In the genomic region with DNA sequence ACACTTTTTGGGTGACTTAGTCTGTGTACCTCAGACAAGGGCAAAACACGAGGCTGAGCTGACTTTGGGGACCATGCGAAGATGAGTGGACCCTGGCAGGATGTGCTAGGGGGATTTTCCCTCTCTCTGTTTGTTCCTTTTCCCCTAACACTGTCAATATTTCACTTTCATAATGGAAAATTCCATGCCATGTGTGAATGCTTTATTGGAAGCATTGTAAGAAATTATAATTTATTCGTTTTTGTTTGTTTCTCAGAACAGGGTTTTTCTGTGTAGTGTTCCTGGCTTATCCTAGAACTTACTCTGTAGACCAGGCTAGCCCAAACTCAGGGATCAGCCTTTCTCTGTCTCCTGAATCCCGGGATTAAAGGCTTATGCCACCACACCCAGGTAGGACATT, we compare ENCODE assay signal across 28 mouse cellular contexts. TPM values are rescaled to one million over a fixed set of nuclear protein-coding genes. Genes with fewer than 3 reads are reported as not detected.
"Had no signal": no experiment of that assay in that cellular context is flagged by ENCODE, and none has a peak within 500 bp of the region (broad histone marks: within the 10 kb centered on the region; RNA-seq: fewer than 3 reads in every experiment).

No protein-coding gene starts in this region.

- H3K4me3 ChIP-seq: embryonic facial prominence, embryonic 10.5 days; embryonic facial prominence, embryonic 12.5 days; embryonic facial prominence, embryonic 13.5 days; embryonic facial prominence, embryonic 15.5 days; erythroblast, embryonic 14.5 days; forebrain, embryonic 10.5 days; forebrain, embryonic 12.5 days; forebrain, embryonic 13.5 days; forebrain, embryonic 15.5 days; gastrocnemius, adult 2 months; heart, adult 2 months had no signal

- DNase-seq: cerebellum, adult 8-10 months; cerebellum, adult 9-10 months; cerebellum, adult 9-11 months; cerebellum, postnatal 10 days; cerebellum, postnatal 14 days; cerebellum, postnatal 25 days; cerebellum, postnatal 36 days; embryo, embryonic 11 days; forebrain, postnatal 0 days; gastrocnemius, postnatal 10 days; gastrocnemius, postnatal 14 days; gastrocnemius, postnatal 25 days; gastrocnemius, postnatal 36 days; heart, adult 11 months; heart, adult 18-20 months; heart, adult 2 months had no signal

- H3K9me3 ChIP-seq: embryonic facial prominence, embryonic 10.5 days; embryonic facial prominence, embryonic 12.5 days; embryonic facial prominence, embryonic 13.5 days; embryonic facial prominence, embryonic 15.5 days; forebrain, embryonic 10.5 days; forebrain, embryonic 12.5 days; forebrain, embryonic 13.5 days; forebrain, embryonic 15.5 days had no signal

- H3K27ac ChIP-seq: embryonic facial prominence, embryonic 10.5 days; embryonic facial prominence, embryonic 12.5 days; embryonic facial prominence, embryonic 13.5 days; embryonic facial prominence, embryonic 15.5 days; forebrain, embryonic 10.5 days; forebrain, embryonic 12.5 days; forebrain, embryonic 13.5 days; forebrain, embryonic 15.5 days; gastrocnemius, adult 2 months; heart, adult 2 months had no signal

- H3K4me2 ChIP-seq: embryonic facial prominence, embryonic 12.5 days; embryonic facial prominence, embryonic 13.5 days; embryonic facial prominence, embryonic 15.5 days; forebrain, embryonic 12.5 days; forebrain, embryonic 13.5 days; forebrain, embryonic 15.5 days had no signal

- H3K36me3 ChIP-seq: embryonic facial prominence, embryonic 10.5 days; embryonic facial prominence, embryonic 12.5 days; embryonic facial prominence, embryonic 13.5 days; embryonic facial prominence, embryonic 15.5 days; forebrain, embryonic 10.5 days; forebrain, embryonic 12.5 days; forebrain, embryonic 15.5 days had no signal

- H3K9ac ChIP-seq: embryonic facial prominence, embryonic 12.5 days; embryonic facial prominence, embryonic 13.5 days; embryonic facial prominence, embryonic 15.5 days; forebrain, embryonic 12.5 days; forebrain, embryonic 13.5 days; forebrain, embryonic 15.5 days; forebrain, postnatal 0 days had no signal

RNA-seq across cellular contexts. Expression of a gene that starts 0.8 kb away (rescaled TPM):
- total RNA-seq: common myeloid progenitor, adult 5-6 weeks; granulocyte monocyte progenitor cell, adult 5-6 weeks had no signal
- polyA plus RNA-seq: erythroblast, embryonic 14.5 days had no signal
